Mouse (Mus musculus) right cerebral cortex, postnatal 36 days (tissue): ENCODE results near the gene Kcnj10.

Experiments used
- DNase-seq, 2 experiments: peaks; one replicate each; pipeline ENCODE4 v3.0.0; 2022; ENCODE audit warnings: low spot score in 2 of 2, mixed read lengths in 1 of 2

Kcnj10 gene

DNA sequence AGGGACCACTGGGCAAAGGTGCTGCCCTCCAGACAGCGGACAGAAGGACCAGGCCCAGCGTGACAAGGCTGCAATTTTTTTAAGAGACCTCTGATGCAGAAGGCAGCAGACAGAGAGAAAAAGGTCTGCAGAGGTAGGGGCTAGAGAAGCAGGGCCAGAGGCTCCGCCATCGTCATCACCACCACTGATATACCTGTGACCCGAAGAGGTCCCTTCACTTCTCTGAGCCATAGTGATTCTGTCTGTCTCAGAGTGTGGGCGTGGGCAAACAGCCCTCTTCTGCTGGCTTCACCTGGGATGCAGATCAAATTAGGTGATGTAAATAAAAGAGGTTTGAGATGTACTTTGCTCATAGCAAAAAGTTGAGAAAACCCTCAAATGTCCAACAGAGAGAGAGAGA lies 11.4 kb upstream of the Kcnj10 start:
- DNase-seq, result no peak

DNA sequence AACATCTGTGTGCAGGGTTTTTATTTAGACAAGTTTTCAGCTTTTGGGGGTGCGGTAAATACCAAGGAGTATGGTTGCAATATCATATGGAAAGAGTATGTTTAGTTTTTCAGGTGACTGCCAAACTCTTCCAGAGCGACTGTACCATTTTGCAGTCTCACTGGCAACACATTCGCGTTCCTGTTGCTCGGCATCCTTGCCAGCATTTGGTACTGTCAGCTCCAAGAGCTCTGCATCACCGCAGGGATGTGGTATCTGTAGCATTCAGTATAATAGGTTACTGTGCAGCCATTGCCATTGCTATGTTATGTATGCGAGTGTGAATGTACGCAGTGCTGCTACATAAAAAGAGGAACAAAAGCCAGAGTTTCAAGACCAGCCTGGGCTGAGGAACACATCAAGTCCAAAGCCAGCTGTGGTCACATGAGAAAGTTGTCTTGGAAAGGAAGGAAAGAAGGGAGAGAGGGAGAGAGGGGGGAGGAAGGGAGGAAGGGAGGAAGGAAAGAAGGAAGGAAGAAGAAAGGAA lies 9.5 kb upstream of the Kcnj10 start:
- no peak for DNase-seq

DNA sequence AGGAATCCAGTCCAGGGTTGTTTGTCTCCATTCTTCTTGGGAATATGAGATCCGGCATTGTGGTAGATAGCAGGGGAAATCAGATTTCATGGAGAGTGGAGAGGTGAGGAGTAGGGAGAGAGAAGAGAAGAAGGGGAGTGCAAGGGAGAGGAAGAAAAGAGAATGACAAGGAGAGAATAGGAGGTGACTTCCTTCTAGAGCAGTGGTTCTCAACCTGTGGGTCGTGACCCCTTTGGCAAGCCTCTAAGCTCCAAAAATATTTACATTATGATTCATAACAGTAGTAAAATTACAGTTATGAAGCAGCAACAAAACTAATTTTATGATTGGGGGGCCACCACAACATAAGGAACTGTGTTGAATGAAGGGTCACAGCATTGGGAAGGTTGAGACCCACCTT lies 8.1 kb upstream of the Kcnj10 start:
- no peak for DNase-seq

DNA sequence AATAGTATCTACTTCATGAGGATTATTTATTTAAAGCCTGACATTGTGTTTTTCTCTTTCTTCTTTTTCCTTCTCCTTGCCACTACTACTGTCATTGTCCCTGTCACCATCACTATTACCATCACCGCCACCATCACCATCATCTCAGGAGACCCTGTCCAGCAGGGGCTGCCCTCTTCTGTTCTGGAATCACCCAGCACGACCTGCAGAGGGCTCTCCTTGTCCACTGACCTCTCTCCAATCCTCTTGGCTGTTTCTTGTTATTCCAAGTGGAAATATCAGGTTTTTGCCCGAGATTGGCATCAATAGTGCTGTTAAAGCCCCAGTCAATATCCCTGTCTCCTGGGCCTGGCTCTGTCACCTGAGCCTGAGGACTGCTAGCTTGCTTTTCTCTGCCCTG lies 7.5 kb upstream of the Kcnj10 start:
- DNase-seq, result no peak

DNA sequence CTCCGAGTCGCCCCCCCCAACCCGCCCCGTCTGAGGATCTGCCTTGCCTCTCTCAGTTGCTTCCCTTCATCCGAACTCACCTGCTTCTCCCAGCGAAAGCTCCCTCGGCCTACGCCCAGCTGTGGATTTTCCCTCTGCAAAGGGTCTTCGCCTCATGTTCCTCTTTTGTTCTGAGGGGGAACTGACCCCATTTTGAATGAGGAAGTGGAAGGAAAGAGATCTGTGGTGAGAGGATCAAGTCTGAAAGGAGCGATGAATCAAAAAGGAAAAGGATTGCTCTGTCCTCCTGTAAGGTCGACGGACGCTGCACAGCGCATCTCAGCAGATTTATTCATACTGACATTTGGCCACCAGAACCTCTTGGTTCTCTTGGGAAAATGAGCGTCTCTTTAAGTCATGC lies 5.2 kb upstream of the Kcnj10 start:
- no peak for DNase-seq

DNA sequence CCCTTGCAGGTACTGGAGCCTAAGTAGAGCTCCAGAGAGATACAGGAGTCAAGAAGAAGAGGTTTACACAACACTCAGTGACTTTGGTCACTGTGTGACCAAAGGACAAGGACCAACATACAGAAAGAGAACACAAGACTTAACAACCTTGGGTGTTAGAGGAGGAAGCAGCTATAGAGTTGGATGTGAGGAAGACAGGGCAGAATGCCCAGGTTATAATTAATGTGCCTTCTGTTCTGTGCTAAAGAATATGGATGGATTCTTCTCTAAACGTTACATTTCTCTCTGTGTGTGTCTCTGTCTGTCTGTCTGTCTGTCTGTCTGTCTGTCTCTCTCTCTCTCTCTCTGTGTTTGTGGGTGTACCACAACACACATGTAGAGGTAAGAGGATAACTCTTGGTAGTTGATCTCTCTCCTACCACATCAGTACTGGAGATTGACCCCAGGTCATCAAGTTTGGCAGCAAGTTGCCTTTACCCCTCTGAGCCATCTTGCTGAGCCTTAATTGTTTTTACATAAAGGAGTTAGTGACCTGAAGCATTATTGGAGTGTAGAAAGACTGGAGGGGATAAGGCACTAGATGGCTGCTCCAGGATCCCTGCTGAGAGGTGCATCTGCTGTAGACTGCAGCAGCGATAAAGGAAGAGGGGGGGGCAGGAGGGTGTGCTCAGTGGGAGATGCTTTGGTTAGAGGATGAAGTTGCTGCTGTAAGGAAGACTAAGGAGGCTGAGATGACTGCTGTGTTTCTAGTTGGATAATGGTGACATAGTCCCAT lies 3.4 kb upstream of the Kcnj10 start:
- DNase-seq, result no peak

DNA sequence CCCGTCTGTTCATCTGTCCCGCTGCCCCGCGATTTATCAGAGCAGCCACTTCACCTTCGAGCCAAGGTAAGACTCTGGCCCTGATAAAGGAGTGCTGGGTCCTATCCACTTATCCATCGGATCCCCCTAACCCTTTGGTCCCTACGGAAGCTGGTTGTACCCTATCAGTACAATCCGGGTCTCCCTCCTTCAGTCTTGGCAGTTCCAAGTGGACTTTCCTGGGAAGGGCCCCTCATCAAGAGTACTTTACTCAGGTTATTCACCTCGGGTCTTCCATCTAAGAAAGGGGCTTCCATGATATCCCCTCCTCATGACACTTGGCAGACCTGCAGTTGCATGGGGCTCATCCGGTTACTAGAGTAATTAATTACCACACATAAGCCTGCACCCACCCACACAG lies 376 bp downstream of the Kcnj10 start:
- no peak for DNase-seq

DNA sequence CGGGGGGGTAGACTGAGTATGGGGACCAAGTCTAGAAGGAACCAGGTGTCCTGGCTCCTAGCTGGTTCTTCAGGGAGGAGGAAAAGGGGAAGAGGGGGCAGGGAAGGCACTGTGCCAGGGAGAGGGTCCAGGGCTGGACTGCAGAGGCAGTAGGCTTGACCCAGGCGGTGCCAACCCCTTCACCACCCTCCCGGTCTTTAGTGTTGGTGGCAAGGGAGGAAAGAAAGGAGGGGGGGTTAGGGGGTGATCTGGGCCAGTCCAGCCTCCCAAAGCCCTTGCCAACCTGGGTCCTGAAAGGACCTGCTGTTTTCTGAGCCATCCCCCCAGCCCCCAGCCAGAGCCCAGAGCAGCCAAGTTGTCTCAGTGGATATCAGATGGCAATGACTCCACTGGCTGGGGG lies 1.7 kb downstream of the Kcnj10 start:
- peak in 1 of 2 experiments; percentile 49 for DNase-seq

DNA sequence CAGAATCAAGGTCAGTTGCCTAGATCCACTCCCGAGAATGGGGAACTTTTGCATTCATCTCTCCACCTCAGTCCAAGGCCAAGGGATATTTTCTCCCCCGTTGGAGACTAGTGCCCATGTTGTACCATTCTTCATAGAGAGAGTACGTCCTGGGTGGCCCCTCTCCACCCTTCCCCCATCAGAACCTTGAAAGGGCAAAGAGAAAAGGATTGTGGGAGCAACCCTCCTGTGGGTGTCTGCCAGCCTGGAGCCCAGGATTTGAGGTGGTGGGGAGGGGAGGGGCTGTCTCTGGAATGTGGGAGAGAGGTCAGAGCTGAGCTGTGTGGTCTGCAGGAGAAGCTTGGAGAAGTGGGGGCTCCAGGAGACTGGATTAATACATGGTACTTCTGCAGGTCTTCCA lies 2.9 kb downstream of the Kcnj10 start:
- no peak for DNase-seq

DNA sequence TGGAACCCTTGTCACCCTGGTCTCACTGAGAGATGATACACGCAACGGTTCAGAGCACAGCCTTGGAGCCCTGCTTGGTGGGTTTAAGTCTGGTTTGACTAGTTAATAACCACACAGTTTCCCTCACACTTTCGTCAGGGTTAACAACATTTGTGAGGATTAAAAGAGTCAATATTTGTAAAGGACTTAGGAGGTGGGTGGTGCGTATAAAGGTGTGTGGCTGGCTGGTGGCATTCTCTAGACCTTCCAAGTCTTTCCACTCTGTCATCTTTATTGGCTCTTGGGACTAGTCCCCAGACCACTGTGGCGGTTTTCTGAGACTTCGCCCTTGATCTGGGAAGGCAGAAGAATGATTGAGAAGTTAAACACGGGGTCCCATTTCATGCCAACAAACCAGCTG lies 3.8 kb downstream of the Kcnj10 start:
- no peak for DNase-seq

DNA sequence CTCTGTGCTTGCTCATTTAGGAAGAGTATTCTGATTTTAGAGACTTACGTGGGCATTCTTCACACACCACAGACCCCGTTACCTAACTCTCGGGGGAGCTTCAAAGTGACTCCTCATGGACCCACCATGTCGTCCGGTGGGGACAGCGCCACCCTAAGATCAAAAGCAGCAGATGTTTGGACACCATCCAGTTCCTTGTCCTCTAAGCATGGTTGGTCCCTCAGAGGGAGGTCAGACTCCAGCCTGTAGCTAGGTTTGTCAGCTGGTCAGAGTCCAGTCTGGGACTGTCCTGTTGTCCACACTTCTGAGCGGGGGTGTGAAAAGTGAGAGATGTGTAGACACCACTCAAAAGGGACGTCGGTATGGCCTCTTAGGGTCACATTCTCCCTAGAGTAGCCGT lies 5.7 kb downstream of the Kcnj10 start:
- DNase-seq, result no peak

DNA sequence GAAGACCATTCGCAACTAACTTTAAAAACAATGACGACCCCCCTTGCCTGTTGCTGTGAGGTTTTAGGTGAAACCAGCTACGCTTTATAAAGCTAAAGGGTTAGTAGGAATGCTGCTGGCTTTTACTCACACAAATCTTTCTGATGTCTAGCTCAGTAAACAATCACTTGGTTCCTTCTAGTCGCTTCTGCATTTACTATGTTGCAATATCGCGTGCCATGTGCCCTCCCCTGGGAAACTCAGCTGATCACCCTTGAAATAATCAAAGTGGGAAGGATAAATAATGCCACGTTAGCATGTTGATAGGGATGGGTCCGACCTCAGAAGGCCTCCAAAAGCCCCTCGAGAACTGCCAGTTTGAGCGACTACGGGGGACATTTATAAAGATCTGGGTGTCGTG lies 6.4 kb downstream of the Kcnj10 start:
- DNase-seq, result no peak

DNA sequence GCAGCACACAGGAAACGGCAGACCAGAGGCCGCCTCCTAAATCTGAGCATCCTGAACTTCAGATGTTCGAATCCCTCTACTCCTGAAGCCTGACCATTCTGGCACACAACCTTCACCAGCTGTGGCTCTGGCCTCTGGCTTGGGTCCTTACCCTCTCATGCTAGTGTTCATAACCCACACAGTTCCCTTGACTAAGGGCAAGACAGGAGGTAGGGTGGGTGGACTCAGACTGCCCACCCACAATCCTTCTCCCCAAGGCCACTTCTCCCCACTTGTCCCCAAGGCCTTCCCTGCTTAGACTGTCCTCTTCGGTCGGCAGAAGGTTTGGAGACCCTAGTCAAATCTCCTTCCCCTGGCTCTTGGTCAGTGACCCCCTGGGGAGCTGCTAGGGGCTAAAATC lies 8.5 kb downstream of the Kcnj10 start:
- no peak for DNase-seq

DNA sequence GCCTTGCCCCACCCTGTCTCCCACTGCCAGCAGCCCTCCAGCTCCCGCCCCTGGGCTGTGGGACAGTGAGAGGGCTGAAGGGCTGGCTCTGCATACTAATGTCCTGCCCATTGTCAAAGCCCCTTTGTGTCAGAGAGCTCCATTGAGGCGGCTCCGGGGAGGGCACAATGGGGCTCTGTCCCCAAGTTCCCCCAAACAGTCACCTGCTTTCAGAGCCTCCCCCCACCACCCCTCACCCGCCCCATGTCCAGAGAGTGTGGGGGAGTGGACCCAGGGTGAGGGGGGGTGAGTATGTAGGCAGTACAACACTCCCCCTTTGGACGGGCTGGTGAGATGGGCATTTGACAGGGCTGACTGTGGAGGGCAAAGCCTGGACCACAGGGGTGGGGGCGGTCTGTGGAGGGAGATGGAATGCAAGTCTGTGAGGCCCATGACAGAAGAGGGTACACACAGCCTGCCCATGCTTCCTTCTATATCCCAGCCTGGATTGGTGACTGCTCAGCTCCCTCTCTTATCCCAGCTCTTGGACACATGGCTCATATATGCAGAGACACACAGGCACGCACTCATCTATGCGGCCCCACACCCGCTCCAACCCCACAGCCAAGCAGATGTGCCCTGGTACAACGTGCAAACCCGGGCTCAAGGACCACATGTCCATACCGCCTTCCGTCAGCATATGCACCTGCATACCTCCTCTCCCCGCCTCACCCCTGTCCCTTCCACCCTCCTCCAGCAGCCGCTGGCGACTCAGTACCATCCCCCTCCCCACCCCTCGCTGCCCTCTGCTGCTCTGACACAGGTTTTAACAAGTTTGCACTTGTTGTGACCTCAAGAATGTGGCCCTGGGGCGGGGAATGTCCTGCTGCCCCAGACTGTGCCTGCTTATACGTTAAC lies 9.2 kb downstream of the Kcnj10 start:
- DNase-seq, result peak; percentile 64 to 69

DNA sequence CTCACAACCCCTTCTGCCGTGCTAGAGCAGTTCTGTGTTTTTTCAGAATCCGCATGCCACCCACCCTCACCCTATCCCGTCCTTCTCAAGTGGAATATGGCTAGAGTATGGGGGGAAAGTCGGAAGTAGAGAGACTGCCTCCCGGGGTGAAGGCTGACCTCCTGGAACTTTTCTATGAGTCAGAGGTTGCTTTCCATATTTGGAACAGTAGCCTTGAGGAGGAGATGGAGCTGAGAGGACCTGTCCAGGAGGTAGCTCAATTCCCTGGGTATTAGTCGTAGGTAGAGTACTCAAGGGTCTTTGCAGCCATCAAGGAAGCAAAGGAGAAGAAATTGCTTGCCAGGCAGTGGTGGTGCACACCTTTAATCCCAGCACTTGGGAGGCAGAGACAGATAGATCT lies 11.0 kb downstream of the Kcnj10 start:
- no peak for DNase-seq

DNA sequence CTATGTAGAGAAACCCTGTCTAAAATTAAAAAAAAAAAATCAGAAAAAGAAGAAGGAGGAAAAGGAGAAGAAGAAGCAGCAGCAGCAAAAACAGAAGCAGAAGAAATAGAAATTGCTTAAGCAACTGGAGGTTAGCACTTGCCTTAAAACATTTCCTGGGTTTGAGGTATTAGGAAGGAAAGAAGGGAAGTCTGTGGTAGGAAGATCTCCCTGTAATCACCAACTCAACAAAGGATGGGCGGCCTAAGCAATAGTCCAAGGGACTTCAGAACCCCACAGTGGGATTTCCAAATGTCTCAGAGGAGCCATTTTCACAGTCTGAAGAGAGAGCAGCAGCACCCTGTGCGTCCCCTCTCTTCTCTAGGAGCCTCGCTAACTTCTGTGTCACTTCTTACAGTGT lies 11.4 kb downstream of the Kcnj10 start:
- no peak for DNase-seq

DNA sequence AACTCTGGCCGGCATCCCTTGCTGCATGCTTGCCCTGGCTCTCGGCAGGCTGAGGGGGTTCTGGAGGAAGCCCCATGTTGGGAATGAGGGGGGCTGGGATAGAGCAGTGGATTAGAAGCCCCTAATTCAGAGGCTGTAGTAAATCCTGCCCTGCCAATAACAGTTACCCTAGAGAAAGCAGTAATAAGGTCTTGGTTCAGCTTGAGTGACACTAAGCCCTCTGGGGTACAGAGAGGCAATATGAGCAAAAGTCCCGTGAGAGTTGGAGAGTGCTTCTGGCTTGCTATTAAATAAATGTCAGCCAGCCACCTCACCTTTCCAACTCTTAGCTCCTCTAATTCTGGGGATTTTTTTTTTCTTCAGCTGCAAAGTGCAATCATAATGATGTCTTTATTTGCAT lies 14.3 kb downstream of the Kcnj10 start:
- DNase-seq, result no peak

DNA sequence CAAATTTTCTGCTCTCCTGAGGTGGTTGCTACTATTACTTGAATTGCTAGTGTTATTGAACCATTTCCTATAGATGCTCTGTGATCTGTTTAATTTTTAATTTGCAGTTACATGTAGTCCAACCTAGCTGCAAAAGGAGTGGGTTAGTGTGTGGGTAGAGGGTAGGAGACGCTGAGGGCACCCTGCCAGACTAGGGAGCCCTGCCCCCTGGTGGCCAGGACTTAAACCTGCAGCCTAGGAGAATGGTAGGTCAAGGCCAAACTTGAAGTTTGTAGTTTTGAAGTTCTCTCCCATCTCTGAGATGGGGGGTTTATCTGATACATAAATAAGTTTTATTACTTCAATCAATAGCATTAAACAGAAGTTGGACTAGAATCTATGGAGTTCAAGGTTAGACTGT lies 16.5 kb downstream of the Kcnj10 start:
- no peak for DNase-seq

DNA sequence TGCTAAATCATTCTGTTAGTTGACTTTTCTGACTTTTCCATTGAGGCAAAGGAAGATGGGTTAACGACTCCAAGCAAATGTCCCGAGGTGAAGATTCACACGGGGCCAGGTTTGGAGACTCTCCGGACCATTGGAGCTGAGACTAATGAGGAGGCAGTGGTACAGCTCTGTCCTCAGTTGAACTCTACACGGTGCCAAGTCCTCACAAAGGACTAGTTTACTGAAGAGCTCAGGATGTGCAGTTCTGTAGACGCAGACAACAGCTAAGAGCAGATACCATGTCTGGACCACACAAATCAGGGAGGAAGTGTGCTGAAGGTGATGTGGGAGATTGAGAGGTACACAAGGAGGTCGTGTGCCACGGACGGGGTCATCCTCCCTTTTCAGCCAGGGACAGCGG lies 17.3 kb downstream of the Kcnj10 start:
- DNase-seq, result no peak

DNA sequence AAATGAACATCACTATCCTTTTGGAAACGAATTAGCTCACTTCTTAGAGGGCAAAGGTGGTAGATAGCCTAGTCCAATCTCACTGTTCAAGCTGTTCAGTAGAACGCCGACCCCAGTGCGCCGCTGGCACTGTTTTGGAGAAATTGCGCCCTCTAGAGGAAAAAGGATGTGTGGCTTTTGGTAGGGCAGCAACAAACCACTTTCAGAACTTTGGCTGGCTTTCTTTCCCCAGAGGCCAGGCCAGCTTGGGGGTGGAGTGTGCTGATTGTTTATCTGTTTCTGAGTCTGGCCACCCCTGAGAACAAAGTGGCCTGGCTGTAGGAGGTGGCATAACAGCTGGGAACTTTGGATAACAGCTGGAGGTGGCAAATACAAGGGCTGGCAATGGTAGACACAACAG lies 23.7 kb downstream of the Kcnj10 start:
- peak in 1 of 2 experiments; percentile 48 for DNase-seq

DNA sequence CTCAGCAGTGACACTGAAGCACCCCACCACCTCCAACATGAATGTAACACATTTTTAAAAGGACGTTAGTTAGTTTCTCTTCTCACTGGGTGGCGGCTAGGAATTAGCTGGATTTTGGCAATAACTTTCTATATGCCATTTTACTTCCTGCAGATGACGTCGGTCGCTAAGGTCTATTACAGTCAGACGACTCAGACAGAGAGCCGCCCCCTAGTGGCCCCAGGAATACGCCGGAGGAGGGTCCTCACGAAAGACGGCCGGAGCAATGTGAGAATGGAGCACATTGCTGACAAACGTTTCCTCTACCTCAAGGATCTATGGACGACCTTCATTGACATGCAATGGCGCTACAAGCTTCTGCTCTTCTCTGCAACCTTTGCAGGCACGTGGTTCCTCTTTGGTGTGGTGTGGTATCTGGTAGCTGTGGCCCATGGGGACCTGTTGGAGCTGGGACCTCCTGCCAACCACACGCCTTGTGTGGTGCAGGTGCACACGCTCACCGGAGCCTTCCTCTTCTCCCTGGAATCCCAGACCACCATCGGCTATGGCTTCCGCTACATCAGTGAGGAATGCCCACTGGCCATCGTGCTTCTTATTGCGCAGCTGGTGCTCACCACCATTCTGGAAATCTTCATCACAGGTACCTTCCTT lies 27.9 kb downstream of the Kcnj10 start:
- no peak for DNase-seq

DNA sequence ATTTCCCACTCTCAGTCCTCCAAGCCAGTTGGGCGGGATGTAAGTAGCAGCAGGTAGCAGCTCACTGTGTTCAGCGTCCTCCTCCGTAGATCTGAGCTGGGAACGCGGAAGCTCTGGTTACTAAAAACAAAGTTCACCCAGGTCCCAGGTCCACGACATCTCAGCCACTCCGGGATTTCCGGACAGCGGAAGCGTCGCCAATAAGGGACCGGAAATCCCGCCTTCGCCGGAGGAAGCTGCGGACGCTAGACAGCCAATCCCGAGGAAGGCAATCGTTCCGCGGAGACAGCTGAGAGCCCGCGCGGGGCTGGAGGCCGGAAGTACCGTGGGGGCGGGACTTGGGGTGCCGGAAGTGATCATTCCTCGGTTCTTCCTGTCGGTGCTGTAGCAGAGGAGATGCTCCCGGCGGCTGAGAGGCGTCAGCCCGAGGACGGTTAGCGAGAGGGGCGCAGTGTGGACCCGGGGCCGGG lies 35.2 kb downstream of the Kcnj10 start, which contains the start of gene Pigm:
Gene Pigm (plus strand): TSS at position 349 of the 470 bp plus-strand sequence.
- peak; percentile 96 to 98 for DNase-seq
